Mouse (Mus musculus) lung, postnatal 0 days (tissue): ENCODE measurements at regions not wholly inside any gene's neighbourhood (a gene's known extent, or its start where the extent isn't known, plus 50 kb on each side); places are given as distances from the start of the nearest gene placed in this dataset.

Experiments
- CTCF ChIP-seq: IDR thresholded peaks from 2 replicates; pipeline ENCODE4 v1.5.1; 2016; ENCODE audit warnings: antibody characterized with exemption, mild to moderate bottlenecking
- EP300 ChIP-seq: IDR thresholded peaks from 2 replicates; pipeline ENCODE4 v1.6.1; 2016; ENCODE audit warnings: antibody characterized with exemption, mild to moderate bottlenecking, control low read depth

GRCm38 (mm10) chr16:67949112-67949511 lies 328.4 kb upstream of the Cadm2 start:
- TF ChIP-seq CTCF, result no peak
- TF ChIP-seq EP300, result no peak
